Mouse (Mus musculus): ENCODE measurements at regions not wholly inside any gene's neighbourhood (a gene's known extent, or its start where the extent isn't known, plus 50 kb on each side); places are given as distances from the start of the nearest gene placed in this dataset.

- TF ChIP-seq CTCF (IDR thresholded peaks at IDR 0.05; ENCODE audit: borderline replicate concordance, control insufficient read depth, extremely low read depth, insufficient read depth, low read length, poor library complexity) (no peak), POLR2A (IDR thresholded peaks at IDR 0.05; ENCODE audit: control insufficient read depth, extremely low read depth, insufficient read depth, low read length, poor library complexity) (no peak)
Measured at GRCm38 (mm10) chr7:58557535-58557934, 98.4 kb upstream of the Atp10a start.

Measured in thymus, adult 2 months (tissue).